Mouse (Mus musculus) myocyte (in vitro differentiated cells): ENCODE data around the gene Angptl2.

Source experiments
- E2F4 ChIP-seq: IDR thresholded peaks from one replicate; pipeline ENCODE4 v1.6.1; 2011; ENCODE audit warnings: mild to moderate bottlenecking, control low read depth, moderate library complexity; ENCODE audit not compliant: insufficient read depth
- MAX ChIP-seq: IDR thresholded peaks from one replicate; pipeline ENCODE4 v1.6.1; 2011; ENCODE audit warnings: low read depth, mild to moderate bottlenecking, control low read depth
- MYOD1 ChIP-seq, 3 experiments: IDR thresholded peaks; one replicate each; pipeline ENCODE4 v1.6.1; 2011; ENCODE audit warnings: control low read depth in 2 of 3, low read depth in 2 of 3, mild to moderate bottlenecking in 2 of 3, moderate library complexity in 1 of 3; ENCODE audit not compliant: insufficient read length in 2 of 3, control insufficient read depth in 1 of 3
- MYOG ChIP-seq, 3 experiments: IDR thresholded peaks; one replicate each; pipeline ENCODE4 v1.6.1; 2011; ENCODE audit warnings: control low read depth in 2 of 3, low read depth in 2 of 3, mild to moderate bottlenecking in 2 of 3; ENCODE audit not compliant: insufficient read length in 2 of 3, control insufficient read depth in 1 of 3, insufficient read depth in 1 of 3
- POLR2A ChIP-seq: IDR thresholded peaks from one replicate; pipeline ENCODE4 v1.6.1; 2011; ENCODE audit warnings: low read depth, mild to moderate bottlenecking, control low read depth, moderate library complexity; ENCODE audit not compliant: insufficient read length
- POLR2AphosphoS2 ChIP-seq: IDR thresholded peaks from one replicate; pipeline ENCODE4 v1.6.1; 2011; ENCODE audit warnings: low read depth, control low read depth; ENCODE audit not compliant: insufficient read length
- TCF12 ChIP-seq: IDR thresholded peaks from one replicate; pipeline ENCODE4 v1.6.1; 2011; ENCODE audit warnings: mild to moderate bottlenecking, control low read depth; ENCODE audit not compliant: poor library complexity, insufficient read depth, severe bottlenecking
- USF1 ChIP-seq: IDR thresholded peaks from one replicate; pipeline ENCODE4 v1.6.1; 2011; ENCODE audit warnings: low read depth, mild to moderate bottlenecking, control low read depth, moderate library complexity

DNA sequence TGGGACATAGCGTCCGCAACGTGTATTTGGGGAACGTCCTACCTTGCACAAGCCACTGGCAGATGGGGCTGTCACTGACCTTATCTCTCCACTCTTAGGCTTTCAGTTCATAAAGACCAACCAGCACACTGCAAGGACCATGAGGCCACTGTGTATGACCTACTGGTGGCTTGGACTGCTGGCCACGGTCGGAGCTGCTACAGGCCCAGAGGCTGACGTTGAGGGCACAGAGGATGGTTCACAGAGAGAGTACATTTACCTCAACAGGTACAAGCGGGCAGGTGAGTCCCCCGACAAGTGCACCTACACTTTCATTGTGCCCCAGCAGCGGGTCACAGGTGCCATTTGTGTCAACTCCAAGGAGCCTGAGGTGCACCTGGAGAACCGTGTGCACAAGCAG, 12.2 kb downstream of the Angptl2 start:
- peak; percentile 12 for TF ChIP-seq POLR2A
- no peak for TF ChIP-seq MYOD1 (IDR thresholded peaks at IDR 0.05; ENCODE audit: control insufficient read depth in 1 of 3, insufficient read length in 2 of 3, low read depth in 2 of 3)
- no peak for TF ChIP-seq E2F4
- no peak for TF ChIP-seq MAX
- no peak for TF ChIP-seq USF1
- TF ChIP-seq MYOG (IDR thresholded peaks at IDR 0.05; ENCODE audit: control insufficient read depth in 1 of 3, insufficient read depth in 1 of 3, insufficient read length in 2 of 3, low read depth in 2 of 3) = no peak
- no peak for TF ChIP-seq POLR2AphosphoS2
- TF ChIP-seq TCF12 = no peak
